Comparison of ENCODE assay signal across 23 mouse cellular contexts in genomic region chr11:117402550-117402949, GRCm38 (mm10).
DNase-seq lines count a peak whose midpoint lies in the region; ATAC-seq and TF ChIP-seq lines count a peak whose summit lies in the region.
"Had no signal": no experiment of that assay in that cellular context is flagged by ENCODE, and none has a peak within 500 bp of the region (broad histone marks: within the 10 kb centered on the region; RNA-seq: fewer than 3 reads in every experiment).

No protein-coding gene starts in this region.

- peaks cover 5% of the 10 kb centered on the region; the same call in 1 of the 2 replicates for H3K9me3 ChIP-seq in E14TG2a.4 (ENCODE audit: low read length)
- no peaks in the 10 kb centered on the region for H3K9me3 ChIP-seq in MEL (replicated peaks; ENCODE audit: insufficient read depth, low read length)
- H3K9me3 ChIP-seq: embryonic facial prominence, embryonic 15.5 days; hindbrain, embryonic 12.5 days; hindbrain, embryonic 15.5 days had no signal

- H3K27me3 ChIP-seq in E14TG2a.4 (ENCODE audit: insufficient read depth, low read length) (peaks cover 43% of the 10 kb centered on the region), MEL (ENCODE audit: control insufficient read depth in 1 of 2, insufficient read depth in 2 of 2, low read length in 2 of 2) (peaks cover 7 to 8% of the 10 kb centered on the region in 2 experiments)
- H3K27me3 ChIP-seq: embryonic facial prominence, embryonic 12.5 days; hindbrain, embryonic 15.5 days had no signal

- no peaks in the 10 kb centered on the region for H3K79me2 ChIP-seq in MEL (ENCODE audit: control insufficient read depth, insufficient read depth, low read length, poor library complexity)

- no peak for TF ChIP-seq POLR2A in MEL (IDR thresholded peaks at IDR 0.05; ENCODE audit: control insufficient read depth in 1 of 2, insufficient read depth in 1 of 2, low read depth in 1 of 2, low read length in 2 of 2, poor library complexity in 1 of 2)

- TF ChIP-seq EP300 in MEL (IDR thresholded peaks at IDR 0.05; ENCODE audit: low read depth in 1 of 2, low read length in 2 of 2): no peak

- no peak for TF ChIP-seq CTCF in E14TG2a.4 (conservative IDR thresholded peaks at IDR 0.05; ENCODE audit: low read length)
- peak in 2 of 3 experiments; percentile 3 to 21; a peak in 1 of 6 replicates for TF ChIP-seq CTCF in MEL (IDR thresholded peaks at IDR 0.05 in 2 of 3, conservative IDR thresholded peaks at IDR 0.05 in 1 of 3; ENCODE audit: control insufficient read depth in 1 of 3, insufficient read depth in 1 of 3, low read depth in 2 of 3, low read length in 3 of 3, poor library complexity in 1 of 3, severe bottlenecking in 1 of 3)

- H3K9ac ChIP-seq in MEL (ENCODE audit: control insufficient read depth, low read depth, low read length, poor library complexity, severe bottlenecking): no peak overlapping the region
- H3K9ac ChIP-seq: embryonic facial prominence, embryonic 12.5 days; embryonic facial prominence, embryonic 15.5 days; forebrain, postnatal 0 days; hindbrain, embryonic 12.5 days; hindbrain, embryonic 15.5 days had no signal

- TF ChIP-seq RAD21 in MEL (IDR thresholded peaks at IDR 0.05; ENCODE audit: low read depth, low read length): no peak

- no peak overlapping the region for H3K27ac ChIP-seq in MEL (ENCODE audit: control insufficient read depth, low read depth, low read length)
- H3K27ac ChIP-seq: embryonic facial prominence, embryonic 12.5 days; embryonic facial prominence, embryonic 15.5 days; gastrocnemius, adult 2 months; hindbrain, embryonic 12.5 days; hindbrain, embryonic 15.5 days had no signal

- peak overlapping the region; percentile 54 for H3K4me3 ChIP-seq in E14TG2a.4 (replicated peaks; ENCODE audit: low read length)
- H3K4me3 ChIP-seq in MEL (ENCODE audit: control insufficient read depth in 1 of 2, insufficient read depth in 1 of 2, low read depth in 2 of 2, low read length in 2 of 2): no peak overlapping the region
- H3K4me3 ChIP-seq: embryonic facial prominence, embryonic 12.5 days; embryonic facial prominence, embryonic 15.5 days; gastrocnemius, adult 2 months; hindbrain, embryonic 12.5 days; hindbrain, embryonic 15.5 days had no signal

- ATAC-seq in granulocyte monocyte progenitor cell, adult 5-6 weeks (replicated peaks; ENCODE audit: poor library complexity, severe bottlenecking): peak; percentile 30; the same call in 1 of the 2 replicates
- ATAC-seq: forebrain, embryonic 14.5 days; forebrain, postnatal 0 days; intestine, postnatal 0 days had no signal

- H3K36me3 ChIP-seq in E14TG2a.4 (ENCODE audit: insufficient read depth, low read length) (no peaks in the 10 kb centered on the region), MEL (ENCODE audit: control insufficient read depth in 1 of 2, insufficient read depth in 2 of 2, low read length in 2 of 2) (peaks cover 0 to 5% of the 10 kb centered on the region in 2 experiments; a peak in 2 of 4 replicates)
- H3K36me3 ChIP-seq: embryonic facial prominence, embryonic 12.5 days; embryonic facial prominence, embryonic 15.5 days; hindbrain, embryonic 12.5 days; hindbrain, embryonic 15.5 days had no signal

- no peak for DNase-seq in MEL (ENCODE audit: low read depth, low spot score)
- DNase-seq in lung, adult 18-20 months: no peak
- DNase-seq in kidney, adult 11 months: no peak
- no peak for DNase-seq in heart, adult 8-10 months (ENCODE audit: low spot score)
- DNase-seq: adrenal gland, adult 2 months; adrenal gland, postnatal 14 days; B cell, adult 2 months; cerebellum, adult 11 months; cerebellum, adult 2 months; cerebellum, adult 9-11 months; cerebellum, postnatal 25 days; forebrain, postnatal 0 days; gastrocnemius, adult 2 months; gastrocnemius, postnatal 14 days; heart, adult 18-20 months had no signal

- H3K4me1 ChIP-seq in E14TG2a.4 (replicated peaks; ENCODE audit: low read depth, low read length) (peaks cover 75% of the 10 kb centered on the region), MEL (ENCODE audit: control insufficient read depth in 1 of 2, insufficient read depth in 2 of 2, low read length in 2 of 2) (0 out of 4 replicates have a peak, but pooled peaks cover 0 to 1% of the 10 kb centered on the region in 2 experiments)

TF ChIP-seq in MEL, 35 proteins besides CTCF, POLR2A, EP300 and RAD21:
- TF ChIP-seq ZNF384 (IDR thresholded peaks at IDR 0.05; ENCODE audit: low read depth, low read length) (no peak), NELFE (IDR thresholded peaks at IDR 0.05; ENCODE audit: low read depth, low read length) (no peak), ETS1 (IDR thresholded peaks at IDR 0.05; ENCODE audit: low read depth, low read length) (no peak), ZMIZ1 (IDR thresholded peaks at IDR 0.05; ENCODE audit: low read depth, low read length) (no peak)
